Mouse (Mus musculus) left cerebral cortex, adult 2 months (tissue): ENCODE measurements at regions not wholly inside any gene's neighbourhood (a gene's known extent, or its start where the extent isn't known, plus 50 kb on each side); places are given as distances from the start of the nearest gene placed in this dataset.
A peak's percentile ranks its signal among the peaks of the same experiment; 100 is the strongest.

Experiments used
- DNase-seq, 2 experiments: peaks; one replicate each; pipeline ENCODE4 v3.0.0; 2021 to 2022; ENCODE audit warnings: low spot score in 2 of 2, mixed read lengths in 1 of 2; ENCODE audit errors: extremely low spot score in 1 of 2
- H3K27ac ChIP-seq: fragments of 200-600 bp; 2 replicates; pipeline ENCODE4 v1.8.1; 2022
- H3K4me3 ChIP-seq: fragments of 200-600 bp; 2 replicates; pipeline ENCODE4 v1.8.1; 2022
- CTCF ChIP-seq: fragments of 200-600 bp; IDR thresholded peaks from 2 replicates; pipeline ENCODE4 v1.8.1; 2022; ENCODE audit warnings: antibody characterized with exemption, mild to moderate bottlenecking, moderate library complexity
- intact Hi-C: fragments of 180-260 bp; cut with DNase I; formaldehyde crosslinking; loops from one replicate; pipeline ENCODE4 v1.15.1; 2025

GRCm38 (mm10) chr12:79907583-79907982 is 205.2 kb downstream of the Zfp36l1 start:
- TF ChIP-seq CTCF, result no peak
- Histone ChIP-seq H3K4me3 (no peak overlapping the region), H3K27ac (peak overlapping the region; percentile 66)
- no peak for DNase-seq
- intact Hi-C loops, result no loop called here

GRCm38 (mm10) chr12:79906738-79907365 is 206.0 kb downstream of the Zfp36l1 start:
- Histone ChIP-seq H3K4me3 (no peak overlapping the region), H3K27ac (peak overlapping the region; percentile 85)
- intact Hi-C loops, result no loop called here
- no peak for TF ChIP-seq CTCF
- DNase-seq, result no peak

GRCm38 (mm10) chr12:79905828-79906737 is 206.7 kb downstream of the Zfp36l1 start:
- H3K27ac ChIP-seq, result peak overlapping the region; percentile 85
- DNase-seq, result no peak
- no peak overlapping the region for H3K4me3 ChIP-seq
- no peak for TF ChIP-seq CTCF
- intact Hi-C loops, result no loop called here

GRCm38 (mm10) chr12:79904913-79905549 is 207.8 kb downstream of the Zfp36l1 start:
- intact Hi-C loops, result no loop called here
- TF ChIP-seq CTCF, result no peak

GRCm38 (mm10) chr12:79902761-79903160 is 210.1 kb downstream of the Zfp36l1 start:
- DNase-seq, result no peak
- TF ChIP-seq CTCF, result no peak
- 0 out of 2 replicates have a peak overlapping the region, but pooled peaks have one; percentile 50 for H3K27ac ChIP-seq
- H3K4me3 ChIP-seq, result no peak overlapping the region
- intact Hi-C loops, result no loop called here

More at GRCm38 (mm10) chr12:79904913-79905549, 207.8 kb downstream of the Zfp36l1 start:
- no peak for DNase-seq
- Histone ChIP-seq H3K27ac (peak overlapping the region; percentile 61), H3K4me3 (no peak overlapping the region)

GRCm38 (mm10) chr12:79902163-79902562 is 210.7 kb downstream of the Zfp36l1 start:
- DNase-seq, result no peak
- H3K27ac ChIP-seq, result 0 out of 2 replicates have a peak overlapping the region, but pooled peaks have one; percentile 50
- no peak for TF ChIP-seq CTCF
- no peak overlapping the region for H3K4me3 ChIP-seq
- intact Hi-C loops, result no loop called here

GRCm38 (mm10) chr12:79898198-79898930 is 214.4 kb downstream of the Zfp36l1 start:
- no peak for TF ChIP-seq CTCF
- intact Hi-C loops, result no loop called here
- DNase-seq, result no peak
- H3K27ac ChIP-seq, result no peak overlapping the region
- H3K4me3 ChIP-seq, result no peak overlapping the region

GRCm38 (mm10) chr12:79895975-79896374 is 216.8 kb downstream of the Zfp36l1 start:
- Histone ChIP-seq H3K27ac (no peak overlapping the region), H3K4me3 (no peak overlapping the region)
- TF ChIP-seq CTCF, result no peak
- intact Hi-C loops, result no loop called here
- DNase-seq, result no peak

- intact Hi-C loops, result no loop called here
- no peak for TF ChIP-seq CTCF
- H3K4me3 ChIP-seq, result no peak overlapping the region
- DNase-seq, result no peak
- no peak overlapping the region for H3K27ac ChIP-seq
Measured at GRCm38 (mm10) chr12:79895324-79895723, 217.5 kb downstream of the Zfp36l1 start.

GRCm38 (mm10) chr12:79892871-79893270 is 219.9 kb downstream of the Zfp36l1 start:
- Histone ChIP-seq H3K27ac (no peak overlapping the region), H3K4me3 (no peak overlapping the region)
- intact Hi-C loops, result no loop called here
- no peak for DNase-seq
- TF ChIP-seq CTCF, result no peak

GRCm38 (mm10) chr12:79891942-79892341 is 220.9 kb downstream of the Zfp36l1 start:
- intact Hi-C loops, result no loop called here
- Histone ChIP-seq H3K4me3 (no peak overlapping the region), H3K27ac (no peak overlapping the region)
- DNase-seq, result no peak
- TF ChIP-seq CTCF, result no peak

GRCm38 (mm10) chr12:79890887-79891286 is 221.9 kb downstream of the Zfp36l1 start:
- no peak for TF ChIP-seq CTCF
- DNase-seq, result no peak
- H3K4me3 ChIP-seq, result no peak overlapping the region
- intact Hi-C loops, result no loop called here
- no peak overlapping the region for H3K27ac ChIP-seq
